Mouse (Mus musculus) neural tube, embryonic 15.5 days (tissue): ENCODE results near the gene Dennd1a. TPM values are rescaled to one million over a fixed set of nuclear protein-coding genes. Genes with fewer than 3 reads are reported as not detected.
"Not testable (repeated sequence)": the region's sequence is repeated elsewhere in the genome, so short reads cannot be mapped to it uniquely, and the experiment has no call there.

Experiments used
- ATAC-seq: fragments of 200-750 bp; cut with Nextera tagmentation; 2 replicates; pipeline ENCODE4 v1.8.0; 2017; ENCODE audit warnings: mild to moderate bottlenecking, moderate TSS enrichment, moderate library complexity; ENCODE audit not compliant: low FRiP score
- H3K27ac ChIP-seq: fragments of 300-500 bp; sonication (generic); replicated peaks from 2 replicates; pipeline ENCODE4 v1.5.1; 2015; ENCODE audit warnings: mild to moderate bottlenecking, inconsistent platforms
- H3K27me3 ChIP-seq: fragments of 300-500 bp; sonication (generic); replicated peaks from 2 replicates; pipeline ENCODE4 v1.6.1; 2015; ENCODE audit warnings: inconsistent platforms
- H3K36me3 ChIP-seq: fragments of 300-500 bp; sonication (generic); 2 replicates; pipeline ENCODE4 v1.6.1; 2015; ENCODE audit warnings: inconsistent platforms
- H3K4me1 ChIP-seq: fragments of 300-500 bp; sonication (generic); 2 replicates; pipeline ENCODE4 v1.6.1; 2015; ENCODE audit warnings: inconsistent platforms
- H3K4me2 ChIP-seq: fragments of 300-500 bp; sonication (generic); 2 replicates; pipeline ENCODE4 v1.6.1; 2015; ENCODE audit warnings: inconsistent platforms, mild to moderate bottlenecking, moderate library complexity
- H3K4me3 ChIP-seq: fragments of 300-500 bp; sonication (generic); replicated peaks from 2 replicates; pipeline ENCODE4 v1.5.1; 2015; ENCODE audit warnings: mild to moderate bottlenecking, inconsistent platforms
- H3K9ac ChIP-seq: fragments of 300-500 bp; sonication (generic); replicated peaks from 2 replicates; pipeline ENCODE4 v1.6.1; 2015; ENCODE audit warnings: mild to moderate bottlenecking, inconsistent platforms
- H3K9me3 ChIP-seq: fragments of 300-500 bp; sonication (generic); replicated peaks from 2 replicates; pipeline ENCODE4 v1.6.1; 2016; ENCODE audit warnings: inconsistent platforms
- WGBS: fragments of 180-500 bp; shearing (Covaris S2); methylation state at CpG from one replicate; pipeline ENCODE4 v1.1.7; 2015; ENCODE audit warnings: mixed read lengths; 5-methylcytosine and 5-hydroxymethylcytosine counted together
- polyA plus RNA-seq: library from polyadenylated mRNA; unstranded; fragments of >200 nt; fragmentation: Nextera tagmentation; extraction: Ambion mirVana; gene quantifications from 2 replicates; pipeline ENCODE4 v1.2.1, GENCODE M21; 2015

Gene Dennd1a
- polyA plus RNA-seq, 1 experiment from 2014 or later, result 17.0 TPM

DNA sequence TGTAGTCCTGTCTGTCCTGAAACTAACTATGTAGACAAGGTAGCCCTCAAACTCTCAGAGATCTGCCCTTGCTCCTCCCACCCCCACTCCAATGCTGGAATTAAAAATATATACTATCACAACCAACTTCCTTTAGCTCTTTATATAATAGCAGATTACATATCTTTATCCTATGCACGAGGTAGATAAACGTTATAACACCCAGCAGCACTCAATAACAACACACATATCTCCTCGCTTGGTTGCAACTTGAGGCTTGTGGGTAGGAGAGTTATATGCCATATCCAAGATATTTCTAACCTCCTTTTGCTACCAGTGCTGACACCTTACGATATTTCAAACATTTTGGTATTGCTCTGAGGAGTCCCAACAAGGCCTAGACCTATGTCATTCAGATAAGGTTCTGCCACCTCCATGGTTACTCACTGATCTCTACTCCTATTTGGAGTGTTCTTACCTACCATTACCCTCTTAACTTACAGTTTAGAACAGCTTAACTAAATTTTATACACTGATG lies 346.3 kb downstream of the Dennd1a start:
- no peak overlapping the region for H3K4me3 ChIP-seq
- H3K27me3 ChIP-seq, result no peaks in the 10 kb centered on the region
- peaks cover 5% of the 10 kb centered on the region; the same call in 1 of the 2 replicates for H3K36me3 ChIP-seq
- peaks cover 5% of the 10 kb centered on the region for H3K4me1 ChIP-seq
- H3K9ac ChIP-seq, result no peak overlapping the region
- H3K9me3 ChIP-seq, result no peaks in the 10 kb centered on the region
- no peak overlapping the region for H3K27ac ChIP-seq
- no peak overlapping the region for H3K4me2 ChIP-seq
- WGBS, result 96% methylated on average over 4 of the region's 4 CpGs
- no peak for ATAC-seq

DNA sequence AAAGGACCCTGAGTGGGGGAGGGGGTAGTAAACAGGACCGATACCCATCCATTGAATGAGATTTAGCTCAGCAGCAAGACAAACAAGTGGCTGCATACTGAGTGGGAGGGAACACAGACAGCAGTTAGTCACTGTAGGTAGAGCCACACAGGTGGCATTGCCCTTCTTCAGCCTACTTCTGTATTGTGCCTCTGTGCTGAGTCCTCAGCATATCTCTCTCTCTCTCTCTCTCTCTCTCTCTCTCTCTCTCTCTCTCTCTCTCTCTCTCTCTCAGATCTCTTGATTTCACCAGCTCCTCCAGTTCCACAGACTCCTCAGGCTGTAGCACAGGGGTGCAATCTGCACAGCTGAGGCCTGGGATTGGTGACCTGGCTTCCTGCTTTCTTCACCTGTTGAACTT lies 347.2 kb downstream of the Dennd1a start:
- H3K4me3 ChIP-seq, result no peak overlapping the region
- H3K36me3 ChIP-seq, result peaks cover 10% of the 10 kb centered on the region; the same call in 1 of the 2 replicates
- no peaks in the 10 kb centered on the region for H3K27me3 ChIP-seq
- H3K9ac ChIP-seq, result no peak overlapping the region
- ATAC-seq, result no peak
- WGBS, result 52% methylated on average over 1 of the region's 1 CpGs
- H3K4me1 ChIP-seq, result no peaks in the 10 kb centered on the region
- H3K27ac ChIP-seq, result no peak overlapping the region
- no peak overlapping the region for H3K4me2 ChIP-seq
- H3K9me3 ChIP-seq, result no peaks in the 10 kb centered on the region

DNA sequence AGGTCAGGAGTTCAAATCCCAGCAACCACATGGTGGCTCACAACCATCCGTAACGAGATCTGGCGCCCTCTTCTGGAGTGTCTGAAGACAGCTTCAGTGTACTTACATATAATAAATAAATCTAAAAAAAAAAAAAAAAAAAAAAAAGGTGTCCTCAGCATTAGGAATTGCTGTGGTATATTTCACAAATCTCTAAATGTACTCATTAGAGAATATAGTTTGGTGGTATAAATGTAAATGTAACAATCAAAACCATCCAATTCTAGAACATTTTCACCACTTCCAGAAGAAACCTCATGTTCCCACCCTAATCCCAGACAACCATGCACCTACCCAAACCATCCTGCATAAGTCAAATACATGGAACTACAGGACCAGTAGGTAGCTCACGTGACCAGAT lies 350.3 kb downstream of the Dennd1a start:
- 83% methylated on average over 4 of the region's 4 CpGs for WGBS
- not testable (repeated sequence) for H3K4me3 ChIP-seq, H3K4me1 ChIP-seq, H3K4me2 ChIP-seq, H3K36me3 ChIP-seq, H3K9ac ChIP-seq, H3K27me3 ChIP-seq, H3K27ac ChIP-seq, ATAC-seq, H3K9me3 ChIP-seq

DNA sequence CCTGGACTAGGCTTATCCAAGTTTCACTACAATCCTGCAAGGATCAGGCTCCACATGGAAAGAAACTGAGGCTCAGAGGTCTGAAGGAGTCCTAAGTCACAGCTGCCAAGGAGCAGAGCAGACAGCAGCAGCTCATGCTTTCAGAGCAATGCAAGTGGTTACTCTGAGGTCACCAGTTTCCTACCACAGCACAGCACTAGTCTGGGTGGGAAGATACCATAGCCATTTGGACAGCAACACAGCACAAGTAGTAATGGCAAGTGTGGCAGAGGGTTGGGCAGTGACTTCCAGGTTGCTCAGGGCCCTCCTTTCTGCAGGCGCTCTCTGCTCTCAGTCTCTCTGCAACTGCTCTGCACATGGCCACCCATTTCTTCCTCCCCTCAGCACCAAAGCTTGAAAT lies 354.9 kb downstream of the Dennd1a start:
- Histone ChIP-seq H3K4me2 (no peak overlapping the region), H3K27ac (no peak overlapping the region), H3K9me3 (no peaks in the 10 kb centered on the region), H3K9ac (no peak overlapping the region), H3K27me3 (no peaks in the 10 kb centered on the region), H3K36me3 (peaks cover 10% of the 10 kb centered on the region; the same call in 1 of the 2 replicates), H3K4me3 (no peak overlapping the region), H3K4me1 (no peaks in the 10 kb centered on the region)
- 100% methylated on average over 1 of the region's 1 CpGs for WGBS
- ATAC-seq, result no peak

DNA sequence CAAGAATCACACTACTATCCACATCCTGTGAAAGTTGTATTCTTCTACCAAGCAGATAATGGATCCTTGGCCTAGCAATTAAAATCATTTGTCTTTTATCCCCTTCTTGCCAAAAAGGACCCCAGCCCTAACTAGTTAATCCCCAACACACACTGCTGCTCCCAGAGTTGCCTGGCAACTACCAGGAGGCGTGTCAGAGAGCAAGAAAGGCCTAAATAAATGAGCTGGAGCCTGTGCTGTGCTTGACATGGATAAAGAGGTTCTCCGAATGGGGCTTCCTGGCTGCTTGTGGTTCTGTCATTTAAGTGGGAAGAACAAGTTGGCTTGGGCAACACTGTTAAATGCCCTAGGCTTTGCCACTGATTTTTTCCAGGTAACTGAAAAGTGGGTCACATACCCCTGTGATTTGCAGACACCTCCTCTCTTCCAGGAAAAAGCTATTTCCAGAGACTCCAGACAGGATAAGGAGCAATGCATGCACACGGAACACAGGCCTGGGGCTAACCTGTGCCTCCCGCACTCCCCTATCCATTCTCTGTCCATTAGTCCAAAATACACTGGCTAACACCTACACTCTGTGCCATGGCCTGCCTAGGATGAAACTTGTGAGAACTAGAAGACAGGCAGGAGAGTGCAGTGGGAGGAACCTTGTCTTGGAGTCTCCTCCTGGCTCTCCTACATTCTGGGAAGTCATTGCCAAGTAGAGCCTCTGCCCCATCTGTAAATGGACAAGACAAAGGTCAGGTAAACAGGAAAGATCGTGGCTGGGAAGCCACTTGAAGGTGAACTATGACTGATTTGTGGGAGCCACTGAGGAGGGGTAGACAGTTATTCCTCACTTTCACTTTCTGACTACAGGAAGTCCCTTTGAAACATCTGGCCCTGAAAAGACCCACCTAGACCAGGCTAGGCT lies 355.9 kb downstream of the Dennd1a start:
- peak; percentile 78; the same call in 1 of the 2 replicates for ATAC-seq
- peaks cover 8% of the 10 kb centered on the region; the same call in 1 of the 2 replicates for H3K36me3 ChIP-seq
- H3K27me3 ChIP-seq, result no peaks in the 10 kb centered on the region
- no peak overlapping the region for H3K9ac ChIP-seq
- H3K4me1 ChIP-seq, result no peaks in the 10 kb centered on the region
- 0 out of 2 replicates have a peak overlapping the region, but pooled peaks have one; percentile 33 for H3K27ac ChIP-seq
- no peak overlapping the region for H3K4me2 ChIP-seq
- WGBS, result 51% methylated on average over 5 of the region's 5 CpGs
- H3K4me3 ChIP-seq, result no peak overlapping the region
- no peaks in the 10 kb centered on the region for H3K9me3 ChIP-seq

DNA sequence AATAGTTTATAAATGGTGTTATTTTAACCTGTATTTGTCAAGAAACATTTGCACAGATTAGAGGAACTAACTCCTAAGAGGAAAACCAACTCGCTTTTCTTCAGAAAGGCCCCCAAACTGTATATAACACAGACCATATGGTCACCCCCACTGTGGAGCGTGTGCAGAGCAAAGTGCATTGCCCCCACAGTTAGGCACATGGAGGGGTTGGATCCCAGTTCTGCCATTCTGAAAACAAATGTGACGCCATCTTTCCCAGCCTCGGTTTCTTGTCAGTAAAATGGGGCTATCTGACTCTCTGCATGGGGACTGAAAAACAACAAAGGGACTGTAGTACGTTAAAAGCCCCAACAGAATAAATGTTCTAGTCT lies 361.1 kb downstream of the Dennd1a start:
- Histone ChIP-seq H3K9me3 (no peaks in the 10 kb centered on the region), H3K4me1 (no peaks in the 10 kb centered on the region), H3K36me3 (no peaks in the 10 kb centered on the region), H3K27me3 (no peaks in the 10 kb centered on the region), H3K9ac (no peak overlapping the region), H3K4me2 (no peak overlapping the region), H3K4me3 (no peak overlapping the region), H3K27ac (no peak overlapping the region)
- ATAC-seq, result no peak; the same call in 1 of the 2 replicates
- 69% methylated on average over 5 of the region's 5 CpGs for WGBS

DNA sequence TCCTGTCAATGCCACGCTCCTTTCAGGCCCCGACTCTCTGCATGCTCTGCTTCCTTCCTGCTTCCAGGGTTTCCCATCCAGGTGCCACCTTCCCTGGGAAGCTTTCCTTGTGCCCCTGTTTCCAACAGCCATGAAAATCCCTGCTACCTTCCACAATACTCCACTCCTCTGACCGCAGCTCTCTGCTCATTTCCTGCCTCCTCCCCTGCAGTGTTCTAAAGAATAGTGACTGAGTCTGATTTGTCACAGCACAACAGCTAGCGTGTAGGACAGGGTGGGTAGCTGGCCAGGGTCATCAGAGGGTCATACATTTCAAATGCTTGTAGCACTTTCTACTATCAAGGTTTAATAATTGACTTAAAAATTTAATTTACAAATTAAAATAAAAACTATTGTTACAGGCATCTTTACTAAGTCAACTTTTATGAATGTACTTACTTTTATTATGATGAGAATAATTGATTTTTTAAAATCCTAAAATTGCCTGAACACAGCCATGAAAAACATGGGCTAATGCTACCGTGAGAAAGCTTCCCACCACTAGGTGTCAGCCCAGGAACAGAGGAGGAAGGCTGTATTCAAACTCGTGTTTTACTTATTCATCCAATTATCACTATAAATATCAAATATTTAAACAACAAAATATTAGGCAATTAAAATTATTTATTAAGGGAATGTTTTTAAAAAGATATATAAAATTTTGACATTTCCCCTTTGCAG lies 361.6 kb downstream of the Dennd1a start:
- Histone ChIP-seq H3K9ac (no peak overlapping the region), H3K9me3 (no peaks in the 10 kb centered on the region), H3K27me3 (no peaks in the 10 kb centered on the region), H3K4me3 (no peak overlapping the region), H3K4me1 (no peaks in the 10 kb centered on the region), H3K27ac (no peak overlapping the region), H3K4me2 (no peak overlapping the region), H3K36me3 (no peaks in the 10 kb centered on the region)
- WGBS, result 15% methylated on average over 6 of the region's 6 CpGs
- no peak for ATAC-seq

DNA sequence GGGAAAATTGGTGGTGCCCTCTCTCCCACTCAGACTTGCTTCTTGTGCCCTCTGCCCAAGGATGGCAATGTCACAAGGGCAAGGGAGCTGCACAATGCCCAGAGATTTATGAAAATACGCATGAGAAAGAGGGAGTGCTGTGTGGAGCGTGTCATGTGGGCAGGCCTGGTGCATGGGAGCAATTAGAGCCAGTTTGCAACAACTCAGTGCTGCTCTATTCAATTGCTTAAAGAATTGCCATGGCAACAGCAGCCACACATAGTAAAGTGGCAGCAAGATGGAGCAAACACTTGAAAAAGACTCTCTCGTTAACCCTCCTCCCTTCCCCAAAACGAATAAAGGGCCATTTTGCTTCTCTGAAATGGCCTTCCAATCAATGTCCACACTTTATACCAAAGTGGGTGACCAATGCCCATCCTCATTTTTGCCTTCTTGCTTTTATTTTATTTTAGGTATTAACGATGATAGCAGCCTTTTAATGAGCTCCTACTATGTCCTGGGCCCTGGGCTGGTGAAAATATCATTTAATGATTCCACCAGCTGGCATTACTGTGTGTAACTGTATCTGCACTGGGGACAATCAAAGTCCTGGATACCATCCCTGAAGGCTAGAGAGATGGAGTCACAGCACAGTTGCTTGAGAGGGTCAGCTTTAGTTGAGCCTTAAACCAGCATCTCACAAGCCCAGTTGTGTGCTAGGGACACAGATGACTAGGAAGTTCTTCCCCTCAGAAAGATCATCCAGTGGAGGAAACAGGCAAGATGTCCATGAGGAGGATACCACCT lies 378.3 kb downstream of the Dennd1a start:
- H3K36me3 ChIP-seq, result no peaks in the 10 kb centered on the region
- no peak overlapping the region for H3K4me2 ChIP-seq
- ATAC-seq, result peak; percentile 90
- H3K4me1 ChIP-seq, result peaks cover 11% of the 10 kb centered on the region
- H3K9ac ChIP-seq, result no peak overlapping the region
- H3K27ac ChIP-seq, result peak overlapping the region; percentile 63
- H3K4me3 ChIP-seq, result no peak overlapping the region
- 0 out of 2 replicates have a peak, but pooled peaks cover 3% of the 10 kb centered on the region for H3K27me3 ChIP-seq
- no peaks in the 10 kb centered on the region for H3K9me3 ChIP-seq
- WGBS, result 23% methylated on average over 5 of the region's 5 CpGs

DNA sequence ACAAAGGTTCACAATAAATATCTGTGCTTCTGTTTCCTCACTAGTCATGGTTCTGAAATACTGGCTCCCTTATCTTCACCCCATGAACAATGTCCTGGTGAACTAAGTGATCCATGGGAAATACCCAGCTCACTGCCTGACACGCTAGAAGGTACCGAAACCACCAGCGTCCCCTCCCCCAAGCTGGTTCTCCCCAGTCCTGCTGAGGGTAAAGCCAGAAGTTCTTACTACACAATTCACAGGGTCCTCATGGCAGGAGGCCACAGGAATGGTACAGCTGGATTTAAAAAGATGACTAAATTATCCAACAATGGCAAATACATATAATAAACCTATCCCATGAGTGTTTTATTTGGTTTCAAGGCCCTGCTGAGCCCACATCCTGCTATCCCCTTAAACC lies 378.9 kb downstream of the Dennd1a start:
- ATAC-seq, result peak; percentile 37; the same call in 1 of the 2 replicates
- Histone ChIP-seq H3K36me3 (no peaks in the 10 kb centered on the region), H3K27me3 (0 out of 2 replicates have a peak, but pooled peaks cover 3% of the 10 kb centered on the region), H3K9me3 (no peaks in the 10 kb centered on the region), H3K27ac (peak overlapping the region; percentile 63), H3K4me1 (peaks cover 11% of the 10 kb centered on the region), H3K4me3 (no peak overlapping the region), H3K9ac (no peak overlapping the region), H3K4me2 (no peak overlapping the region)
- 41% methylated on average over 3 of the region's 3 CpGs for WGBS

DNA sequence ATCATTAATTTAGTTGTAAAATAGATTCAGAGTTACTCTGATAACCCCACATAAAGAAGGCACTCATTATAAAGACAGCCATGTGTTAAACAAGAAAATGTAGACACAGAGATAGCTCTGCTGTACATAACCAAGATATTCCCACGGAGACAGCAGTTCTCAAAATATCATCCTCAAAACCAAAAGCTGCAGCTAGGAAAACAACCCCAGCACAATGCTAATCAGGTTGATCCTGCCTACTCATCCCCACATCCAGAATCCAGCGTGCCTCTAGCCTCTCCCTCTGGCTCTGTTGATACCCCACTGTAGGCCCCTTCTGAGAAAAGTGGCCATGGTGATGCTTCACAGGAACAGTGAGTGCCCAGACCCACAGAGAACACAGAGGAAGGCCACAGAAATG lies 380.9 kb downstream of the Dennd1a start:
- peaks cover 11% of the 10 kb centered on the region for H3K4me1 ChIP-seq
- ATAC-seq, result no peak

DNA sequence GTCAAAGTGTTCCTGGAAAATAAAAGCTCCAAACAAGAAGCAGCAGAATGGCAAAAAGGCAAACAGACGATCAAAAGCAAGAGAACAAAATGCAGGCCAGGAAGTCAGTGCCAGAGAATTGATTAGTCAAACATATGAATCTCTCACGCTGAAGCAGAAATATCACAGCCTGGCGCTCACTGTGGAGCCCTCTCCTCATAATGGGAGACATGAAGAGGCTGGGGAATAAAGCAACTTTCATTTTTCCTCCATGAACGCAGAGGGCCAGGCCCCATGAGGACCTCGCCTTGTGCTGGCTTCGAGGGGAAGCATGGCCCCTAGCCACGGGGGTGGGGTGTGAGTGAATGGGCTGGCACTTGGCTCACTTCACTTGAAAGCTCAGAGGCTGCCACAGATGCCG lies 383.9 kb downstream of the Dennd1a start:
- 0 out of 2 replicates have a peak, but pooled peaks cover 3% of the 10 kb centered on the region for H3K27me3 ChIP-seq
- H3K4me1 ChIP-seq, result peaks cover 2% of the 10 kb centered on the region; the same call in 1 of the 2 replicates
- no peaks in the 10 kb centered on the region for H3K9me3 ChIP-seq
- H3K27ac ChIP-seq, result no peak overlapping the region
- 61% methylated on average over 8 of the region's 8 CpGs for WGBS
- H3K9ac ChIP-seq, result no peak overlapping the region
- no peak overlapping the region for H3K4me3 ChIP-seq
- no peaks in the 10 kb centered on the region for H3K36me3 ChIP-seq
- ATAC-seq, result no peak
- no peak overlapping the region for H3K4me2 ChIP-seq

More for the DNA sequence above, 380.9 kb downstream of the Dennd1a start:
- H3K9me3 ChIP-seq, result no peaks in the 10 kb centered on the region
- no peak overlapping the region for H3K4me3 ChIP-seq
- 78% methylated on average over 2 of the region's 2 CpGs for WGBS
- 0 out of 2 replicates have a peak, but pooled peaks cover 3% of the 10 kb centered on the region for H3K27me3 ChIP-seq
- H3K36me3 ChIP-seq, result no peaks in the 10 kb centered on the region
- H3K27ac ChIP-seq, result no peak overlapping the region
- no peak overlapping the region for H3K9ac ChIP-seq
- H3K4me2 ChIP-seq, result no peak overlapping the region
